Mouse (Mus musculus) forebrain, embryonic 13.5 days (tissue): ENCODE results near the gene Fbxo21. TPM values are rescaled to one million over a fixed set of nuclear protein-coding genes. Genes with fewer than 3 reads are reported as not detected.

Source experiments
- ATAC-seq: fragments of 200-750 bp; cut with Nextera tagmentation; 2 replicates; pipeline ENCODE4 v1.8.0; 2017
- H3K27ac ChIP-seq: fragments of 300-500 bp; sonication (generic); 2 replicates; pipeline ENCODE4 v1.5.1; 2015; ENCODE audit warnings: inconsistent platforms, mild to moderate bottlenecking, moderate library complexity
- H3K27me3 ChIP-seq: fragments of 300-500 bp; sonication (generic); 2 replicates; pipeline ENCODE4 v1.6.1; 2015; ENCODE audit warnings: mild to moderate bottlenecking, inconsistent platforms
- H3K36me3 ChIP-seq: fragments of 300-500 bp; sonication (generic); 2 replicates; pipeline ENCODE4 v1.6.1; 2015; ENCODE audit warnings: mild to moderate bottlenecking, inconsistent platforms; ENCODE audit not compliant: poor library complexity, severe bottlenecking
- H3K4me1 ChIP-seq: fragments of 300-500 bp; sonication (generic); 2 replicates; pipeline ENCODE4 v1.6.1; 2015; ENCODE audit warnings: inconsistent platforms
- H3K4me2 ChIP-seq: fragments of 300-500 bp; sonication (generic); 2 replicates; pipeline ENCODE4 v1.6.1; 2015; ENCODE audit warnings: inconsistent platforms, mild to moderate bottlenecking, moderate library complexity
- H3K4me3 ChIP-seq: fragments of 300-500 bp; sonication (generic); 2 replicates; pipeline ENCODE4 v1.5.1; 2015; ENCODE audit warnings: mild to moderate bottlenecking, inconsistent platforms
- H3K9ac ChIP-seq: fragments of 300-500 bp; sonication (generic); 2 replicates; pipeline ENCODE4 v1.6.1; 2015; ENCODE audit warnings: mild to moderate bottlenecking, inconsistent platforms
- H3K9me3 ChIP-seq: fragments of 300-500 bp; sonication (generic); replicated peaks from 2 replicates; pipeline ENCODE4 v1.6.1; 2016; ENCODE audit warnings: inconsistent platforms
- WGBS: fragments of 180-500 bp; shearing (Covaris S2); methylation state at CpG from one replicate; pipeline ENCODE4 v1.1.7; 2015; 5-methylcytosine and 5-hydroxymethylcytosine counted together
- polyA plus RNA-seq: library from polyadenylated mRNA; unstranded; fragments of >200 nt; fragmentation: Nextera tagmentation; extraction: Ambion mirVana; gene quantifications from 2 replicates; pipeline ENCODE4 v1.2.1, GENCODE M21; 2015

The Fbxo21 gene
- polyA plus RNA-seq, 1 experiment from 2014 or later: 141 TPM

DNA sequence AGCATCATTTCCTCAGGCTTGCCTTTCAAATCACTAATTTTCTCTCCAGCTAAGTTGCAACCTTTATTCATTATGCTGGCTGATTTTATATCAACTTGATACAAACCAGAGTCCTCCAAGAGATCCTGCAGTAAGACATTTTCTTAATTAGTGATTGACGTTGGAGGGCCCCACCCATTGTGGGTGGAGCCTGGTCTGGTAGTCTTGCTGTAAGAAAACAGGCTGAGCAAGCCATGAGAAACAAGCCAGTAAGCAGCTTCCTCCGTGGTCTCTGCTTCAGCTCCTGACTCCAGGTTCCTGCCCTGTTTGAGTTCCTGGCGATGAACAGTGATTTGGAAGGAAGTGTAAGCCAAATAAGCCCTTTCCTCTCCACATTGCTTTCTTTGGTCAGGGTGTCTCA, 59.3 kb downstream of the Fbxo21 start:
- Histone ChIP-seq H3K27ac (no peak overlapping the region), H3K4me2 (no peak overlapping the region), H3K4me3 (no peak overlapping the region), H3K4me1 (peaks cover 35% of the 10 kb centered on the region), H3K27me3 (peaks cover 3% of the 10 kb centered on the region), H3K9me3 (0 out of 2 replicates have a peak, but pooled peaks cover 7% of the 10 kb centered on the region), H3K9ac (no peak overlapping the region), H3K36me3 (no peaks in the 10 kb centered on the region)
- ATAC-seq: no peak
- 66% methylated on average over 3 of the region's 3 CpGs for WGBS

DNA sequence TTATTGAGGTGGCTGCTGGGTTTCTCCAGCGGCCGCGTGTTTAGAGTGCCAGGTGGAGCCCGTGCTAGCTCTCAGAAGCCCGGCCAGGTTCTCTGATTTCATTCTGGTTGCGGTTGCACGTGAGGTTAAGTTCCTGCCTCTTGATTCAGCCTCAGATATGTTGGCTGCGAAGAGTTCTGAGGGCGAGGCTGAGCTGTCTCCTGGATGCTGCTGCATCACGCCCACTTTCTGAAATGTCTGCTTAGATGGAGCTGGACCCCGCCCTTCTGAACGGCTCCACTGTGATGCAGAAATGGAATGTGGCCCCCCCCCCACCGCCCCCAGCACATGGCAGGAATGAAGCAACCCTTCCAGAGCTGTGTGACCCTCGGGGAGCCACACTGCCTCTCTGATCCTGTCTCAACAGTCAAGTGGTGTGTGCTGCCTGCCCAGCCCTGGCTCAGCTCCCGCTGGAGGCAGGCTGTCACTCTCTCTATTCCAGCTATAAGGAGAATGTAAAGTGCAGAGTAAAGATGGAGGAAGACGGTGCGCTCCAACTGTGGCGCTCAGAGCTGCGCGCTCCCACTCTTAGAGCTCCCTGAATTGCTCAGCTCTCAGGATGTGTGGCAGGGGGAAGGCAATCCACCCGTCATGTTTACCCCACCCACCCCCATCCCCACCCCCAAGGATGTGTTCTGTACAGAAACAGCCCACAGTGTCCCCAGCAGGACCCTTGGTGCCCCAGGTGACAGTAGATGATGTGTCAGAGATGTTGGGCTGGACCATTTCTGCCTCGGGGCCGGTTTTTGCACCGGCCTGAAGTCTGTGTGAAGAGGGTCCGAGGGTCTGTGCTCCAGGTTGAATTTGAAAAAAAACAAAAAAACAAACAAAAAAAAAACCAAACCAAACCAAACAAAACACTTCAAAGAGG, 60.6 kb downstream of the Fbxo21 start:
- 43% methylated on average over 25 of the region's 25 CpGs for WGBS
- Histone ChIP-seq H3K4me3 (no peak overlapping the region), H3K4me2 (peak overlapping the region; percentile 47), H3K9ac (no peak overlapping the region), H3K9me3 (0 out of 2 replicates have a peak, but pooled peaks cover 7% of the 10 kb centered on the region), H3K27me3 (no peaks in the 10 kb centered on the region), H3K36me3 (no peaks in the 10 kb centered on the region), H3K4me1 (peaks cover 28% of the 10 kb centered on the region), H3K27ac (peak overlapping the region; percentile 79)
- peak; percentile 34 for ATAC-seq

DNA sequence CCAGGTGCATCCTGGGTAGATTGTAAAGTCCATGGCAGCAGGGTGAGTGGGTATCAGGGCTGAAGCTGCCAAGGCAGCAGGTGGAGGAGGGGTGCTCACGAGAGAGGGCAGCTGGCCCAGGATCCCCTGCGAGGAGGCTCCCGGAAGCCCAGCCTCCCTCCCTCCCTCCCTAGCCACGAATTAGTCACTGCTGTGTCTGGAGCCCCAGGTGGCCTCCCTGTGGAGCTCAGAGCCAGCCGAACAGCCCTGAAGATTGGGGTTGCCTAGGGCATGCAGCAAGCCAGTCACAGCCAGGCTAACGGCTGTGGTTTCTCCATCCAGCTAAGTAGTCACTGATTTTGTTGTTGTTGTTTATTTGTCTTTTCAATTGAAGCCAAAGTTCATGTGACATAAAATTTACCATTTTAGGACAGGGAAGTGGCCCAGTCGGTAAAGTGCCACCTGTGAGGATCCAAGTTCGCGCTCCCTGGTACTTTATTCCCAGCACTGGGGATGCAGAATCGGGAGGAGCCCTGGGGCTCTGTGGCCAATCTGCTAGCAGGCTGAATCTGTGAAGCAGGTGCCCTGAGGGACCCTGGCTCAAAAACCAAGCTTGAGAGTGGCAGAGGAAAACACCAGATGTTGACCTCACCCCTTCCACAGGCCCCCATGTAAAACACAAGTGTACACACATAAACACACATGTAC, 61.4 kb downstream of the Fbxo21 start:
- no peak overlapping the region for H3K4me3 ChIP-seq
- 12% methylated on average over 10 of the region's 10 CpGs for WGBS
- peaks cover 28% of the 10 kb centered on the region for H3K4me1 ChIP-seq
- ATAC-seq: peak; percentile 90
- H3K4me2 ChIP-seq: peak overlapping the region; percentile 47
- H3K9ac ChIP-seq: no peak overlapping the region
- 0 out of 2 replicates have a peak, but pooled peaks cover 7% of the 10 kb centered on the region for H3K9me3 ChIP-seq
- peak overlapping the region; percentile 79 for H3K27ac ChIP-seq
- H3K36me3 ChIP-seq: no peaks in the 10 kb centered on the region
- no peaks in the 10 kb centered on the region for H3K27me3 ChIP-seq

DNA sequence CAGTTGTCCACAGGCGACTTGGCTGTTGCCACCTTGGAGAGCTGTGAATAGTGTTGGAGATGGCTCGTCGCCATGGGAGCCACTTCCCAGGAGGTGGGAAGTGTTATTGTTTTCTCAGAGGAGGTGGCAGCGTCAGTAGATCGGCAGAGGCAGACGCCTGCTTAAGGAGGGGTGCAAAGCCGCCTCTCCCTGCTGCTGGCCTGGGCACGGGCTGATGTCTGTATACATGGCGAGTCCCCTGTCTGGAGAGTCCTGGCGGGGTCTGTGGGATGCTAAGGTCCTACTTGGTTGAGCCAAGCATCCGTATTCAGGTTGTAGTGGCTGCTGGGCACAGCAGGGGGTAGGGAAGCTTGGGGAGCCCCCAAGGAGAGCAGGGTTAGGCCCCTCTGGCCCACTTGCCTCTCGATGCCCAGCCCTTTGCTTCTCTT, 62.7 kb downstream of the Fbxo21 start:
- no peak for ATAC-seq
- Histone ChIP-seq H3K4me1 (peaks cover 28% of the 10 kb centered on the region), H3K4me2 (no peak overlapping the region), H3K36me3 (no peaks in the 10 kb centered on the region), H3K9me3 (0 out of 2 replicates have a peak, but pooled peaks cover 7% of the 10 kb centered on the region), H3K4me3 (no peak overlapping the region), H3K9ac (no peak overlapping the region), H3K27me3 (no peaks in the 10 kb centered on the region), H3K27ac (peak overlapping the region; percentile 20; the same call in 1 of the 2 replicates)
- 22% methylated on average over 12 of the region's 12 CpGs for WGBS

DNA sequence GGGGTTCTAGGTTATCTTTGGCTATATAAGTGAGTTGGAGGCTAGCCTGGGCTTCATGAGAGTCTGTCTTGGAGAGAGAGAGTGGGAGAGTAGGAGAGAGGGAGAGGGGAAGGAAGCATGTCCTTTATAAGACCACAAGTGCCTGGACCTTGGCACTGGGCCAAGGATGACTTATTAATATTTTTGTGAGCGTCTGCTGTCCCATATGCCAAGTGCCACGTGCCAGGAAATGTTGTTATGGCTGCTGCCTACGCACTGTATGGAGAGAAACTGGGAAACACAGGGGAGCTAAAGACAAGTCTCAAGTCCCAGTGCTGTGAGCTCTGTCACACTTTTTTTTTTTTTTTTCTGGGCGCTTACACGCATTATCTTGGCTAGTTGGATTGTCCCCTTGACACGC, 66.1 kb downstream of the Fbxo21 start:
- Histone ChIP-seq H3K9ac (no peak overlapping the region), H3K4me2 (no peak overlapping the region), H3K27ac (no peak overlapping the region), H3K36me3 (no peaks in the 10 kb centered on the region), H3K4me3 (no peak overlapping the region), H3K27me3 (no peaks in the 10 kb centered on the region), H3K9me3 (no peaks in the 10 kb centered on the region), H3K4me1 (peaks cover 19% of the 10 kb centered on the region)
- no peak for ATAC-seq
- WGBS: 89% methylated on average over 6 of the region's 6 CpGs

DNA sequence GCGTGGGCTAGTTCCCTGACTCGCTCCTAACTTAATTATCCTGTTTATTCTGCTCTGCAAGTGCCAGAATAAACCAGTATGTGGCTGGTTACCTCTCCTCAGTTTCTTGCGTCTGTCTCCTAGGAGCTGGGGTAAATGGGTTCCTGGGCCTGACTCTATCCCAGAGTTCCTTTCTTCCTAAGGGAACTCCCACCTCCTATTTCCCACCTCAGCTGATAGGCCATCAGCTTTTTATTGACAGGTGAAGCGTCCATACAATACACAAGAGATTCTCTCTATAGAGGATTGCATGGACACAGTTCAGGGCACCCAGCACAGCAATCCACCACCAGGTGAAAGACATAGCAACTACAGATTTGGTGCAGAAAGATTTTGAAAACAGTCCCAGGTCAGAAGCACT, 67.2 kb downstream of the Fbxo21 start:
- ATAC-seq: no peak
- Histone ChIP-seq H3K27ac (no peak overlapping the region), H3K27me3 (no peaks in the 10 kb centered on the region), H3K4me1 (peaks cover 9% of the 10 kb centered on the region), H3K9me3 (no peaks in the 10 kb centered on the region), H3K36me3 (no peaks in the 10 kb centered on the region), H3K4me2 (no peak overlapping the region), H3K9ac (no peak overlapping the region), H3K4me3 (no peak overlapping the region)
- 89% methylated on average over 4 of the region's 4 CpGs for WGBS

DNA sequence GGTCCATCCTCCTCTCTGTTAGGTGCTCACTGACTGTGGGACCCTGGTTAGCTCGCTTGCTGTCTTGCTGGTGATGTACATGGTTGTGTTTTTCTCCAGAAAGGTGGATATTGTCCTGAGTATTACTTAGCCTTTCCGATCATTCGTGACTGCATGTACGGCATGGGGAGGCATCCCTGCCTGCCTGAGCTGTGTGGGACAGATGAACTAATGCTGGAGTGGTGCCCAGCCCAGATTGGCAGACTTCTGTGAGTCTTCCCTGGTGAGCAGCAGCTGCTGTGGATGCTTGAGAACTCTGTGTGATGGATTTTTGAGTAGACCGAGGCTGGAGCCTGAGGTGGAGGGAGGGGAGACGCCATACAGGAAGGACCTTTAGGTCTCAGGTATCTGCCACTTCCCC, 68.4 kb downstream of the Fbxo21 start:
- no peak overlapping the region for H3K9ac ChIP-seq
- no peaks in the 10 kb centered on the region for H3K27me3 ChIP-seq
- no peak overlapping the region for H3K4me2 ChIP-seq
- H3K36me3 ChIP-seq: no peaks in the 10 kb centered on the region
- H3K4me1 ChIP-seq: no peaks in the 10 kb centered on the region
- H3K27ac ChIP-seq: peak overlapping the region; percentile 35; the same call in 1 of the 2 replicates
- ATAC-seq: 0 out of 2 replicates have a peak, but pooled peaks have one; percentile 33
- 87% methylated on average over 6 of the region's 6 CpGs for WGBS
- H3K9me3 ChIP-seq: no peaks in the 10 kb centered on the region
- H3K4me3 ChIP-seq: no peak overlapping the region

DNA sequence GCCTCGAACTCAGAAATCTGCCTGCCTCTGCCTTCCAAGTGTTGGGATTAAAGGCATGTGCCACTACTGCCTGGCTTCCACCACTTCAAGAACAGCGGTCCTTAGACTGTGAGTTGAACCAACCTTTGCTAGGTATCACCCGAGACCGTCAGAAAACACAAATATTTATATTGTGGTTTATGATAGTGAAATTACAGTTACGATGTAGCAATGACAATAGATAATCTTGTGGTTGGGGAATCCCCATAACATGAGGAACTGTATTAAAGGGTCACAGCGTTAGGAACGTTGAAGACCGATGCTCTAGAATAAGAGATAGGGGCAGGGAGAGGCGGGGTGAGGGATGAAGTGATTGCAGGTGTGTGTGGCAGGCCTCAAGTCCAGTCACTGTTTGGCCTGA, 68.9 kb downstream of the Fbxo21 start:
- Histone ChIP-seq H3K36me3 (no peaks in the 10 kb centered on the region), H3K4me1 (no peaks in the 10 kb centered on the region), H3K27ac (no peak overlapping the region), H3K9me3 (no peaks in the 10 kb centered on the region), H3K27me3 (no peaks in the 10 kb centered on the region), H3K9ac (no peak overlapping the region), H3K4me2 (no peak overlapping the region), H3K4me3 (no peak overlapping the region)
- ATAC-seq: no peak
- 96% methylated on average over 9 of the region's 9 CpGs for WGBS

DNA sequence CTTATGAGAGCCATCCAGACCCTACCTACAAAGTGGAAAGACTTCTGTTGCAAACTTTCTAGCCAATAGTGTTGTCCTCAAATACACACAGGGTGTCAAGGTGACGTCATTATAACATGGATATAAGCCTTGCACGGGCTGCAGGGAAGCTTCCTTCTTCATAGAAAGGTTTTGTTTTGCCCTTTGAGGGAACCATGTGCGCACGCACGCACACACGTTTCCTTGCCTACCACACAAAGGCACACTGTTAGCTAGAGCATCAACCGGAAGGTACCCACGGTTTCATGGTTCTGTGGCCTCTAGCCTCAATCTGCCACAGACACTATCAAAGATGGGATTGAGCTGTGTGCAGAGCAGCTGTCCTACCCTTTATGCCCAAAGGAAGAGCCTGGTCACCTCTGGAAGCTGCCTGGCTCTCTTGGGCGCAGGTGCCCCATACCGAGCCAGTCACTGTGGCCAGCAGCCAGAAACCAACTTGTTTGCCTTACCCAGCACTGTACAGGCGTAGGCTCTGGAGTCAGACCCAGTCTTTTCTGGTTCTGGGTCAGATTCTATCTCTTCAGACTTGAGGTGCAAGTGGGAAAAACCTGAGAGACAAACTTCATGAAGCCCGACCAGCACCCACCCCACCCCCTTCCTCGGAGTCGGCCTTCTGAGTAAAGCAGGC, 70.7 kb downstream of the Fbxo21 start:
- H3K9ac ChIP-seq: no peak overlapping the region
- 89% methylated on average over 14 of the region's 14 CpGs for WGBS
- no peak overlapping the region for H3K27ac ChIP-seq
- H3K9me3 ChIP-seq: no peaks in the 10 kb centered on the region
- H3K36me3 ChIP-seq: no peaks in the 10 kb centered on the region
- ATAC-seq: no peak
- H3K27me3 ChIP-seq: no peaks in the 10 kb centered on the region
- H3K4me3 ChIP-seq: no peak overlapping the region
- no peak overlapping the region for H3K4me2 ChIP-seq
- H3K4me1 ChIP-seq: no peaks in the 10 kb centered on the region

DNA sequence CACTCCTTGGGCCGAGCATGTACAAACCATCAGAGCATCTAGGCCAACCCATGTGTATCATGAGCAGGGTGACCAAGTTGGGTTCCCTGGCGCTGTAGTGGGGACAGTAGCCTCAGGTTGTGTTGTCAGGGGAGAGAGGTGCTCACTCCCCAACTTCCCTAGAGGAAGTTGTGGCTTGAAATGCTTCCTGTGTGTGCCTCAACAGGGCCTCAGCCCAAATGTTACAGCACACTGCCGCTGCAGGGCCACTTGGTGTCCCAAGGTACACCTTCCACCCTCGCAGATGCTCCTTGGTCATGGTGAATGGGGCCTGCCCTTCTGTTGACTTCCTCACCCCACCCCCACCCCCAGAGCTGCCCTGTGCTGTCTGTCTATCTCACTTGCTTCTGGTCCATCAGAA, 71.9 kb downstream of the Fbxo21 start:
- no peak overlapping the region for H3K4me2 ChIP-seq
- H3K36me3 ChIP-seq: no peaks in the 10 kb centered on the region
- no peak overlapping the region for H3K4me3 ChIP-seq
- no peak overlapping the region for H3K9ac ChIP-seq
- 85% methylated on average over 4 of the region's 4 CpGs for WGBS
- no peaks in the 10 kb centered on the region for H3K4me1 ChIP-seq
- no peak overlapping the region for H3K27ac ChIP-seq
- no peaks in the 10 kb centered on the region for H3K27me3 ChIP-seq
- peaks cover 4% of the 10 kb centered on the region; the same call in 1 of the 2 replicates for H3K9me3 ChIP-seq
- ATAC-seq: no peak

DNA sequence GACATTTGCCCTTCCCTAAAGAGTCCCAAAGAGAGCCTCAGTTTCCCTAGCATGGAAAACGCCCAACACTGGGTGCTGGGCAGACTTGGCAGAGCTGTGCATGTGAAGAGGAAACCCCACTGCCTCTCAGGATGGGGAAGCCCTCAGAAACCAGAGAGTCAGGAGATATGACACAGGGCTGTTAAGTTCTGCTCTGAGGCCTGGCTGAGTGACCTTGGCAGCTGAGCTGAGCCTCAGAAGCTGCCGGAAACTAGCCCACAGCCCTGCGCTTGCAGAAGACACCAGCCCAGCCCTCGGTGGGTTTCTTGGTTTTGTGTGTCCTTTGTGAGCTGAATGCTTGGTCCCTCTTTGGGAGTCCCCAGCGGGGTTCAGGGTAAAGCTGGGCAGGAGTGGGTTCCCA, 72.4 kb downstream of the Fbxo21 start:
- Histone ChIP-seq H3K36me3 (no peaks in the 10 kb centered on the region), H3K4me3 (no peak overlapping the region), H3K27me3 (no peaks in the 10 kb centered on the region), H3K9ac (no peak overlapping the region), H3K4me2 (no peak overlapping the region), H3K4me1 (no peaks in the 10 kb centered on the region), H3K27ac (no peak overlapping the region), H3K9me3 (peaks cover 4% of the 10 kb centered on the region; the same call in 1 of the 2 replicates)
- 85% methylated on average over 5 of the region's 5 CpGs for WGBS
- ATAC-seq: no peak

DNA sequence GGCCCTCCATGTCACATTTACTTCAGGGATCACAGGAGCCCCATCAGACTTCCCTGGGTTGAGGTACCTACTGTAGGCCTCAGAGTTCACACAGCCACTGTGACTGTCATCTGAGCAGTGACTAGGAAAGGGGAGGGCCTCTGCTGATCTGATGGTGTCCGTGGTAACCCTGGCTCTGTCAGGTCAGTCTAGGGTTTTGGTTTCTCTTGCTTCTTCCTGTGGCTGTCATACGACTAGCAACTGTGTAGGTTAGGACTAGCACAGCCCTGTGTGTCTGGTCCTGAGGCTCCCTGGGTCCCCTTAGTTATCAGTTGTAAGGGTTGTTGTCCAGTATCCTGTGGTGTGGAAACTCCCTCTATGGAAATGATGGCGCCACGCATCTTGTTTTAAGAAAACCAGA, 74.2 kb downstream of the Fbxo21 start:
- WGBS: 84% methylated on average over 4 of the region's 4 CpGs
- H3K4me3 ChIP-seq: no peak overlapping the region
- no peaks in the 10 kb centered on the region for H3K4me1 ChIP-seq
- no peak overlapping the region for H3K4me2 ChIP-seq
- H3K9ac ChIP-seq: no peak overlapping the region
- no peak overlapping the region for H3K27ac ChIP-seq
- no peaks in the 10 kb centered on the region for H3K27me3 ChIP-seq
- ATAC-seq: no peak
- no peaks in the 10 kb centered on the region for H3K36me3 ChIP-seq
- H3K9me3 ChIP-seq: peaks cover 4% of the 10 kb centered on the region; the same call in 1 of the 2 replicates
